Mouse (Mus musculus) MEL (cell line): ENCODE data around the gene Cdh24.

Experiments
- CTCF ChIP-seq, 3 experiments: IDR thresholded peaks in 2 of 3; conservative IDR thresholded peaks in 1 of 3; 2 replicates each; pipeline ENCODE4 v1.5.1; 2011 to 2012; ENCODE audit warnings: low read length in 3 of 3, low read depth in 2 of 3, mild to moderate bottlenecking in 2 of 3, improper control_type of control experiment in 1 of 3, inconsistent platforms in 1 of 3, mixed read lengths in 1 of 3, moderate library complexity in 1 of 3; ENCODE audit not compliant: control insufficient read depth in 1 of 3, insufficient read depth in 1 of 3, poor library complexity in 1 of 3, severe bottlenecking in 1 of 3
- ELF1 ChIP-seq: IDR thresholded peaks from 2 replicates; pipeline ENCODE4 v1.6.1; 2014; ENCODE audit warnings: low read depth, mild to moderate bottlenecking, inconsistent platforms, low read length, improper control_type of control experiment, moderate library complexity
- EP300 ChIP-seq, 2 experiments: IDR thresholded peaks; 2 replicates each; pipeline ENCODE4 v1.6.1; 2011; ENCODE audit warnings: improper control_type of control experiment in 2 of 2, low read length in 2 of 2, low read depth in 1 of 2, mild to moderate bottlenecking in 1 of 2
- ETS1 ChIP-seq: IDR thresholded peaks from 2 replicates; pipeline ENCODE4 v1.6.1; 2012; ENCODE audit warnings: low read depth, mild to moderate bottlenecking, inconsistent platforms, low read length, improper control_type of control experiment, moderate library complexity
- HCFC1 ChIP-seq: IDR thresholded peaks from 2 replicates; pipeline ENCODE4 v1.6.1; 2012; ENCODE audit warnings: low read depth, mild to moderate bottlenecking, inconsistent platforms, low read length, improper control_type of control experiment, moderate library complexity
- MAX ChIP-seq: IDR thresholded peaks from 2 replicates; pipeline ENCODE4 v1.6.1; 2011; ENCODE audit warnings: low read length, improper control_type of control experiment
- MAZ ChIP-seq: IDR thresholded peaks from 2 replicates; pipeline ENCODE4 v1.6.1; 2012; ENCODE audit warnings: low read depth, mild to moderate bottlenecking, inconsistent platforms, low read length, improper control_type of control experiment
- NELFE ChIP-seq: IDR thresholded peaks from 2 replicates; pipeline ENCODE4 v1.6.1; 2011; ENCODE audit warnings: low read depth, low read length, improper control_type of control experiment
- POLR2A ChIP-seq, 2 experiments: IDR thresholded peaks; 2 replicates each; pipeline ENCODE4 v1.6.1; 2011 to 2012; ENCODE audit warnings: low read length in 2 of 2, mild to moderate bottlenecking in 2 of 2, control low read depth in 1 of 2, improper control_type of control experiment in 1 of 2, low read depth in 1 of 2, moderate library complexity in 1 of 2; ENCODE audit not compliant: control insufficient read depth in 1 of 2, insufficient read depth in 1 of 2, poor library complexity in 1 of 2
- POLR2AphosphoS2 ChIP-seq: IDR thresholded peaks from 2 replicates; pipeline ENCODE4 v1.6.1; 2011; ENCODE audit warnings: low read length, improper control_type of control experiment
- POLR2AphosphoS5 ChIP-seq: IDR thresholded peaks from 2 replicates; pipeline ENCODE4 v1.6.1; 2012; ENCODE audit warnings: low read depth, borderline replicate concordance, mild to moderate bottlenecking, inconsistent platforms, low read length, moderate library complexity, mixed read lengths
- TBP ChIP-seq: IDR thresholded peaks from 2 replicates; pipeline ENCODE4 v1.8.0; 2011; ENCODE audit warnings: low read depth, low read length, improper control_type of control experiment
- TCF12 ChIP-seq: IDR thresholded peaks from 2 replicates; pipeline ENCODE4 v1.6.1; 2014; ENCODE audit warnings: low read depth, mild to moderate bottlenecking, inconsistent platforms, low read length, improper control_type of control experiment, moderate library complexity
- ZKSCAN1 ChIP-seq: IDR thresholded peaks from 2 replicates; pipeline ENCODE4 v1.6.1; 2012; ENCODE audit warnings: low read depth, mild to moderate bottlenecking, inconsistent platforms, low read length, improper control_type of control experiment, moderate library complexity

- TF ChIP-seq CTCF (IDR thresholded peaks at IDR 0.05 in 2 of 3, conservative IDR thresholded peaks at IDR 0.05 in 1 of 3; ENCODE audit: control insufficient read depth in 1 of 3, insufficient read depth in 1 of 3, low read depth in 2 of 3, low read length in 3 of 3, poor library complexity in 1 of 3, severe bottlenecking in 1 of 3): no peak
- TF ChIP-seq POLR2A (IDR thresholded peaks at IDR 0.05; ENCODE audit: control insufficient read depth in 1 of 2, insufficient read depth in 1 of 2, low read depth in 1 of 2, low read length in 2 of 2, poor library complexity in 1 of 2): no peak
- TF ChIP-seq ZKSCAN1: no peak
- no peak for TF ChIP-seq NELFE
- TF ChIP-seq TCF12: no peak
- no peak for TF ChIP-seq MAZ
- no peak for TF ChIP-seq MAX
- no peak for TF ChIP-seq EP300 (IDR thresholded peaks at IDR 0.05; ENCODE audit: low read depth in 1 of 2, low read length in 2 of 2)
- no peak for TF ChIP-seq POLR2AphosphoS5
- no peak for TF ChIP-seq ETS1
- TF ChIP-seq HCFC1: no peak
- TF ChIP-seq POLR2AphosphoS2: no peak; the same call in 1 of the 2 replicates
- no peak for TF ChIP-seq ELF1
- no peak for TF ChIP-seq TBP
These were observed 1.2 kb upstream of the Cdh24 start for GRCm38 (mm10) chr14:54642224-54642944.
